Mouse (Mus musculus): ENCODE data around the gene Kctd19. TPM values are rescaled to one million over a fixed set of nuclear protein-coding genes. Genes with fewer than 3 reads are reported as not detected.

Kctd19 gene
- total RNA-seq, 2 experiments from 2014 or later, result not detected

GRCm38 (mm10) chr8:105361751-105362702 lies 51.3 kb downstream of the Kctd19 start:
- no peak for DNase-seq (ENCODE audit: low spot score in 2 of 2)

- DNase-seq (ENCODE audit: low spot score in 2 of 2), result no peak
Observed at GRCm38 (mm10) chr8:105359646-105360045, 53.7 kb downstream of the Kctd19 start.

GRCm38 (mm10) chr8:105359208-105359607 lies 54.1 kb downstream of the Kctd19 start:
- DNase-seq (ENCODE audit: low spot score in 2 of 2), result no peak

- DNase-seq (ENCODE audit: low spot score in 2 of 2), result no peak
Observed at GRCm38 (mm10) chr8:105356681-105357080, 56.6 kb downstream of the Kctd19 start.

GRCm38 (mm10) chr8:105355179-105356024 lies 57.9 kb downstream of the Kctd19 start:
- no peak for DNase-seq (ENCODE audit: low spot score in 2 of 2)

GRCm38 (mm10) chr8:105354549-105354948 lies 58.8 kb downstream of the Kctd19 start:
- DNase-seq (ENCODE audit: low spot score in 2 of 2), result no peak

- no peak for DNase-seq (ENCODE audit: low spot score in 2 of 2)
Observed at GRCm38 (mm10) chr8:105353583-105354135, 59.6 kb downstream of the Kctd19 start.

GRCm38 (mm10) chr8:105350186-105350585 lies 63.1 kb downstream of the Kctd19 start:
- DNase-seq (ENCODE audit: low spot score in 2 of 2), result no peak

GRCm38 (mm10) chr8:105349096-105349771 lies 64.1 kb downstream of the Kctd19 start:
- peak; percentile 25 to 41 for DNase-seq (ENCODE audit: low spot score in 2 of 2)

GRCm38 (mm10) chr8:105348450-105349095 lies 64.7 kb downstream of the Kctd19 start, which contains the start of gene Slc9a5:
TSS of gene Slc9a5 (plus strand) at chr8:105348843.
- peak; percentile 31 to 49 for DNase-seq (ENCODE audit: low spot score in 2 of 2)

- peak; percentile 67 to 86 for DNase-seq (ENCODE audit: low spot score in 2 of 2)
Observed at GRCm38 (mm10) chr8:105347428-105348221, 65.7 kb downstream of the Kctd19 start, which contains the start of gene Fhod1. TSS of gene Fhod1 (minus strand) at chr8:105347953.

GRCm38 (mm10) chr8:105346611-105347427 lies 66.5 kb downstream of the Kctd19 start:
- DNase-seq (ENCODE audit: low spot score in 2 of 2), result no peak

GRCm38 (mm10) chr8:105345061-105345975 lies 68.0 kb downstream of the Kctd19 start:
- DNase-seq (ENCODE audit: low spot score in 2 of 2), result no peak

- DNase-seq (ENCODE audit: low spot score in 2 of 2), result no peak
Observed at GRCm38 (mm10) chr8:105343791-105344574, 69.3 kb downstream of the Kctd19 start.

GRCm38 (mm10) chr8:105342768-105343167 lies 70.5 kb downstream of the Kctd19 start:
- DNase-seq (ENCODE audit: low spot score in 2 of 2), result no peak

- DNase-seq (ENCODE audit: low spot score in 2 of 2), result no peak
Observed at GRCm38 (mm10) chr8:105341399-105341798, 71.9 kb downstream of the Kctd19 start.

All from layer of hippocampus, postnatal 14 days (tissue).